Mouse (Mus musculus) ES-E14 (cell line): ENCODE data around the gene Olfr13. TPM values are rescaled to one million over a fixed set of nuclear protein-coding genes. Genes with fewer than 3 reads are reported as not detected.

Experiments used
- DNase-seq: peaks from one replicate; pipeline ENCODE4 v3.0.0-alpha.2; 2013; ENCODE audit warnings: low read depth, low spot score
- H3K27ac ChIP-seq: 2 replicates; pipeline ENCODE4 v1.5.1; 2012; ENCODE audit warnings: low read depth, mild to moderate bottlenecking, low read length, moderate library complexity, mixed read lengths; ENCODE audit not compliant: poor library complexity, insufficient read depth, severe bottlenecking
- H3K36me3 ChIP-seq: 2 replicates; pipeline ENCODE4 v1.6.1; 2012; ENCODE audit warnings: mild to moderate bottlenecking, low read length, moderate library complexity, mixed read lengths; ENCODE audit not compliant: control insufficient read depth, poor library complexity, insufficient read depth, severe bottlenecking
- H3K4me1 ChIP-seq, 2 experiments: fragments of 150-350 bp in 1 of 2; sonication (generic) in 1 of 2; 2 replicates each; pipeline ENCODE4 v1.6.1; 2012; ENCODE audit warnings: low read length in 2 of 2, mild to moderate bottlenecking in 1 of 2, mixed read lengths in 1 of 2; ENCODE audit not compliant: control insufficient read depth in 2 of 2, insufficient read depth in 2 of 2, poor library complexity in 1 of 2
- H3K4me3 ChIP-seq, 2 experiments: fragments of 150-350 bp in 1 of 2; sonication (generic) in 1 of 2; 2 replicates each; pipeline ENCODE4 v1.5.1; 2012; ENCODE audit warnings: low read length in 2 of 2, low read depth in 1 of 2, mild to moderate bottlenecking in 1 of 2, mixed read lengths in 1 of 2; ENCODE audit not compliant: insufficient read depth in 1 of 2, poor library complexity in 1 of 2, severe bottlenecking in 1 of 2
- H3K9ac ChIP-seq: 2 replicates; pipeline ENCODE4 v1.6.1; 2012; ENCODE audit warnings: low read depth, mild to moderate bottlenecking, low read length, mixed read lengths; ENCODE audit not compliant: poor library complexity, insufficient read depth, severe bottlenecking
- H3K9me3 ChIP-seq: fragments of 150-350 bp; sonication (generic); 2 replicates; pipeline ENCODE4 v1.6.1; 2012; ENCODE audit warnings: low read depth, mild to moderate bottlenecking, low read length; ENCODE audit not compliant: control insufficient read depth, insufficient read depth
- CHD2 ChIP-seq: IDR thresholded peaks from 2 replicates; pipeline ENCODE4 v1.6.1; 2014; ENCODE audit warnings: mild to moderate bottlenecking, low read depth, low read length, inconsistent platforms
- HCFC1 ChIP-seq: IDR thresholded peaks from 2 replicates; pipeline ENCODE4 v1.6.1; 2012; ENCODE audit warnings: low read length, inconsistent platforms, borderline replicate concordance; ENCODE audit not compliant: insufficient read depth
- MAFK ChIP-seq: IDR thresholded peaks from 2 replicates; pipeline ENCODE4 v1.6.1; 2014; ENCODE audit warnings: mild to moderate bottlenecking, low read depth, low read length, inconsistent platforms; ENCODE audit not compliant: insufficient read depth
- ZC3H11A ChIP-seq: IDR thresholded peaks from 2 replicates; pipeline ENCODE4 v1.6.1; 2012; ENCODE audit warnings: low read depth, mild to moderate bottlenecking, inconsistent platforms, low read length, borderline replicate concordance
- ZNF384 ChIP-seq: IDR thresholded peaks from 2 replicates; pipeline ENCODE4 v1.6.1; 2012; ENCODE audit warnings: low read depth, low read length, inconsistent platforms
- in situ Hi-C, 2 experiments: fragments of 600-800 bp; cut with MboI; formaldehyde crosslinking; loops; one replicate each; pipeline ENCODE4 v1.15.1; 2025; ENCODE audit warnings: low sequenced_read_pairs in 2 of 2, inconsistent platforms in 1 of 2; ENCODE audit not compliant: unreplicated experiment in 2 of 2
- total RNA-seq: library from RNA; depleted of rRNA; stranded (reverse); fragments of 300-350 nt; gene quantifications from 2 replicates; pipeline ENCODE4 v1.2.3, GENCODE M21; 2012

Gene Olfr13
- total RNA-seq, 1 experiment: not detected

GRCm38 (mm10) chr6:43178129-43178528 lies 6.2 kb downstream of the Olfr13 start:
- Histone ChIP-seq H3K4me1 (no peaks in the 10 kb centered on the region), H3K36me3 (no peaks in the 10 kb centered on the region), H3K4me3 (no peak overlapping the region), H3K27ac (no peak overlapping the region), H3K9ac (no peak overlapping the region), H3K9me3 (no peaks in the 10 kb centered on the region)
- no peak for DNase-seq
- in situ Hi-C loops: no loop called here
- TF ChIP-seq HCFC1 (no peak), ZNF384 (no peak), ZC3H11A (no peak), MAFK (no peak), CHD2 (no peak)

DNA sequence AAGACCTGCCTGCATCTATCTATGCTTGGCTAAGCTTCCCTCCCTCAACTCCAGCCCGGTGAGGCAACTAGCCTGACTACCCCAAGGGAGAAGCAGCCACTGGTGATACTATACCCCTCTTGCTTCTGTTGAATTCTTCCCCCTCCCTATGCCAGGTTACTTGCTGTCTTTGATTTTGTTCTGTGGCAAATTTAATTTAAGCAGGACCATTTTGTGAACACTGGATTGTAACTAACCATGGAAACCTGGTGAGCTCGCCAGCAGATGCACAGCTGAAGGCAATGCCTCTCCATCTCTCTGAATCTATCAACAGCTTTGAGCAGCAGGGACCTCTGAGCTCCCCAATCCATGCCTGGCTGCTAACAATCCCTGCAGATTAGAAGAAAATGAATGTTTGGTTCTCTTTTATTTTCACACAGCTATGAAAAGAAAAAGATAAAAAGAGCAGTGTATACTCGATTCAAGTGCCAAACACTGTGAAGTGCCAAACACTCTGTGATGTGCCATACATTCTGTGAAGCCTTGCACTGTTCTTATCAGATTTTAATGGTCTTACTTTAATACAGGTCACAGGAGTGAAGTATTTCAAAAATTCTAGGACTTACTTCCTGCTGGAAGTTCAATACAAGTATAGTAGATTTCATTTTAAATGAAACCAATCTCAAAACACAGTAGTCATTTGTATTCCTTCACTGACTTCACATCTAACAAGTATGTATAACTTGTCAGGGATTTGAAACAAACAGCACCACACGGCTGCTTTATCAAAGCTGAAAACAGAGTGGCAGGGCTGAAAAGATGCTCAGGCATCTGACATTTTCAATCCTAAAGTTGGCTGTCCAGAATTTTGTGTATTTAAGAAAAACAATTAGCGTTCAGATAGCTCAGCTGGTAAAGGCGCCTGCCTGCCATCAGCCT lies 6.9 kb downstream of the Olfr13 start:
- in situ Hi-C loops: no loop called here
- H3K36me3 ChIP-seq: no peaks in the 10 kb centered on the region
- no peak overlapping the region for H3K27ac ChIP-seq
- no peaks in the 10 kb centered on the region for H3K4me1 ChIP-seq
- H3K9ac ChIP-seq: no peak overlapping the region
- H3K9me3 ChIP-seq: no peaks in the 10 kb centered on the region
- no peak for DNase-seq
- no peak for TF ChIP-seq ZC3H11A
- TF ChIP-seq CHD2: no peak
- TF ChIP-seq MAFK: no peak
- TF ChIP-seq ZNF384: no peak
- TF ChIP-seq HCFC1: no peak
- no peak overlapping the region for H3K4me3 ChIP-seq

GRCm38 (mm10) chr6:43190986-43191385 lies 19.0 kb downstream of the Olfr13 start:
- no peak overlapping the region for H3K4me3 ChIP-seq
- TF ChIP-seq ZC3H11A (no peak), HCFC1 (no peak)
- no peaks in the 10 kb centered on the region for H3K36me3 ChIP-seq
- no peak overlapping the region for H3K9ac ChIP-seq
- in situ Hi-C loops: no loop called here
- H3K9me3 ChIP-seq: no peaks in the 10 kb centered on the region
- DNase-seq: no peak
- H3K4me1 ChIP-seq: no peaks in the 10 kb centered on the region
- no peak overlapping the region for H3K27ac ChIP-seq

GRCm38 (mm10) chr6:43196781-43197180 lies 24.8 kb downstream of the Olfr13 start, which contains the start of gene Olfr435:
Gene Olfr435 (plus strand): TSS chr6:43197146.
- Histone ChIP-seq H3K9ac (no peak within 1 kb of the TSS), H3K4me1 (no peaks in the 10 kb centered on the region), H3K36me3 (no peaks in the 10 kb centered on the region), H3K4me3 (no peak within 1 kb of the TSS), H3K9me3 (no peaks in the 10 kb centered on the region), H3K27ac (no peak within 1 kb of the TSS)
- in situ Hi-C loops: no loop called here
- DNase-seq: no peak
- no peak for TF ChIP-seq ZC3H11A
- TF ChIP-seq MAFK: no peak
- no peak for TF ChIP-seq CHD2
- no peak for TF ChIP-seq ZNF384
- TF ChIP-seq HCFC1: no peak

GRCm38 (mm10) chr6:43198094-43198493 lies 26.2 kb downstream of the Olfr13 start:
- Histone ChIP-seq H3K27ac (no peak overlapping the region), H3K9ac (no peak overlapping the region), H3K4me1 (no peaks in the 10 kb centered on the region), H3K36me3 (no peaks in the 10 kb centered on the region), H3K9me3 (no peaks in the 10 kb centered on the region), H3K4me3 (no peak overlapping the region)
- in situ Hi-C loops: no loop called here
- no peak for TF ChIP-seq CHD2
- DNase-seq: no peak
